Mouse (Mus musculus) myocyte (in vitro differentiated cells): ENCODE measurements at regions not wholly inside any gene's neighbourhood (a gene's known extent, or its start where the extent isn't known, plus 50 kb on each side); places are given as distances from the start of the nearest gene placed in this dataset.

Experiments
- POLR2A ChIP-seq: IDR thresholded peaks from one replicate; pipeline ENCODE4 v1.6.1; 2011; ENCODE audit warnings: low read depth, mild to moderate bottlenecking, control low read depth, moderate library complexity; ENCODE audit not compliant: insufficient read length
- POLR2AphosphoS2 ChIP-seq: IDR thresholded peaks from one replicate; pipeline ENCODE4 v1.6.1; 2011; ENCODE audit warnings: low read depth, control low read depth; ENCODE audit not compliant: insufficient read length
- TCF12 ChIP-seq: IDR thresholded peaks from one replicate; pipeline ENCODE4 v1.6.1; 2011; ENCODE audit warnings: mild to moderate bottlenecking, control low read depth; ENCODE audit not compliant: poor library complexity, insufficient read depth, severe bottlenecking
- TCF3 ChIP-seq: IDR thresholded peaks from one replicate; pipeline ENCODE4 v1.6.1; 2011; ENCODE audit warnings: low read depth, control low read depth; ENCODE audit not compliant: insufficient read length

GRCm38 (mm10) chr16:46807476-46807875 lies 309.2 kb upstream of the Nectin3 start:
- TF ChIP-seq TCF12, result no peak
- TF ChIP-seq POLR2A, result no peak
- no peak for TF ChIP-seq POLR2AphosphoS2
- no peak for TF ChIP-seq TCF3
